Mouse (Mus musculus): ENCODE measurements around the gene 1110008P14Rik. TPM values are rescaled to one million over a fixed set of nuclear protein-coding genes. Genes with fewer than 3 reads are reported as not detected.
"Not testable (repeated sequence)": the region's sequence is repeated elsewhere in the genome, so short reads cannot be mapped to it uniquely, and the experiment has no call there.

The 1110008P14Rik gene
- total RNA-seq, 2 experiments from 2014 or later, result 143 to 149 TPM

GRCm38 (mm10) chr2:32363376-32364106, 18.2 kb downstream of the 1110008P14Rik start:
- DNase-seq, result peak; percentile 46

- peak; percentile 97 for DNase-seq
Observed at GRCm38 (mm10) chr2:32362817-32363340, 18.9 kb downstream of the 1110008P14Rik start.

- not testable (repeated sequence) for DNase-seq
Observed at GRCm38 (mm10) chr2:32362274-32362673, 19.5 kb downstream of the 1110008P14Rik start.

- DNase-seq, result peak; percentile 80
Observed at GRCm38 (mm10) chr2:32361437-32361836, 20.3 kb downstream of the 1110008P14Rik start.

- peak; percentile 86 for DNase-seq
Observed at GRCm38 (mm10) chr2:32360741-32361140, 21.0 kb downstream of the 1110008P14Rik start.

- DNase-seq, result no peak
Observed at GRCm38 (mm10) chr2:32358381-32358780, 23.4 kb downstream of the 1110008P14Rik start.

GRCm38 (mm10) chr2:32357710-32358109, 24.0 kb downstream of the 1110008P14Rik start:
- DNase-seq, result no peak

- DNase-seq, result no peak
Observed at GRCm38 (mm10) chr2:32356216-32356615, 25.5 kb downstream of the 1110008P14Rik start.

GRCm38 (mm10) chr2:32354336-32354895, 27.3 kb downstream of the 1110008P14Rik start:
- DNase-seq, result no peak

GRCm38 (mm10) chr2:32353836-32354235, 27.9 kb downstream of the 1110008P14Rik start:
- no peak for DNase-seq

GRCm38 (mm10) chr2:32353007-32353542, 28.7 kb downstream of the 1110008P14Rik start, which contains the start of gene Dnm1:
Gene Dnm1 (minus strand): TSS chr2:32353338.
- DNase-seq, result peak; percentile 96

GRCm38 (mm10) chr2:32352151-32353006, 29.4 kb downstream of the 1110008P14Rik start, which contains the start of gene Ciz1:
Gene Ciz1 (plus strand): TSS chr2:32352327.
- DNase-seq, result peak; percentile 49

- DNase-seq, result no peak
Observed at GRCm38 (mm10) chr2:32351471-32351961, 30.2 kb downstream of the 1110008P14Rik start.

- DNase-seq, result no peak
Observed at GRCm38 (mm10) chr2:32350471-32351051, 31.2 kb downstream of the 1110008P14Rik start.

GRCm38 (mm10) chr2:32349625-32350255, 32.0 kb downstream of the 1110008P14Rik start:
- DNase-seq, result no peak

GRCm38 (mm10) chr2:32348311-32348710, 33.4 kb downstream of the 1110008P14Rik start:
- no peak for DNase-seq

GRCm38 (mm10) chr2:32347019-32347418, 34.7 kb downstream of the 1110008P14Rik start:
- no peak for DNase-seq

- no peak for DNase-seq
Observed at GRCm38 (mm10) chr2:32344598-32345321, 37.0 kb downstream of the 1110008P14Rik start.

GRCm38 (mm10) chr2:32344056-32344455, 37.7 kb downstream of the 1110008P14Rik start:
- no peak for DNase-seq

GRCm38 (mm10) chr2:32343351-32343671, 38.4 kb downstream of the 1110008P14Rik start:
- no peak for DNase-seq
